Mouse (Mus musculus) adrenal gland, adult 10 weeks (tissue): ENCODE data around the gene Tbl3. TPM values are rescaled to one million over a fixed set of nuclear protein-coding genes. Genes with fewer than 3 reads are reported as not detected.

Experiments
- polyA plus RNA-seq: library from polyadenylated mRNA; stranded (reverse); fragments of 350-450 nt; fragmentation: Illumina TruSeq; extraction: RNeasy Lipid Tissue Mini Kit (QIAGEN cat#74804); gene quantifications from one replicate; pipeline ENCODE4 v1.2.3, GENCODE M21; 2014; ENCODE audit warnings: low read depth, low replicate concordance

Gene Tbl3
- polyA plus RNA-seq, result not detected

GRCm38 (mm10) chr17:24706982-24707800, at the start of gene Tbl3:
Gene Tbl3, minus strand, starts transcription at chr17:24707660.

GRCm38 (mm10) chr17:24752415-24753394, 45.2 kb upstream of the Tbl3 start, which contains the start of gene Hs3st6:
Gene Hs3st6, plus strand, starts transcription at chr17:24752988.

GRCm38 (mm10) chr17:24736330-24737051, 29.0 kb upstream of the Tbl3 start, which contains the start of gene Msrb1:
Gene Msrb1, plus strand, starts transcription at chr17:24736642.

GRCm38 (mm10) chr17:24727618-24728017, 20.2 kb upstream of the Tbl3 start, which contains the start of gene Rpl3l:
Gene Rpl3l, plus strand, starts transcription at chr17:24727820.

DNA sequence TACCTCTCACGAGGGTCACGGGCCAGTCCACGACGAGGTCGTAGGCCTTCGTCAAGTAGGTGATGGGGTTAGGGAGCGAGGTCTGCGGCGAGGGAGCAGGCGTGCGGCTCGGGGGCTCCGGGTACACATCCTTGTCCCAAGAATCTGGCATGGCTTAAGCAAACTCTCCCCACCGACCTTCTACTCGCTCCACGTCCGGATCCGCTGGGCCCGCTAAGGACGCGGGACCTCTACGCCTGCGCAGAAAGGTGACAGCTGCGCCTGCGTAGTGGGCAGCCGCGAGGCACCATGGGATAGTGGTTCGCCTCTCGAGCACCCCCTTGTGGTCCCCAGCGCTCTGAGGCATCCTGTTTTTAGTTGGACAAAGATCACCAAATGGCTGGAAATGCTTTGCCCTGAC, 16.7 kb upstream of the Tbl3 start, which contains the start of gene Ndufb10:
Gene Ndufb10, minus strand, starts transcription at position 295 of the 400 bp plus-strand sequence.

GRCm38 (mm10) chr17:24717943-24718342, 10.5 kb upstream of the Tbl3 start, which contains the start of the genes Rnf151 and Rps2:
Gene Rnf151, minus strand, starts transcription at chr17:24718063.
Gene Rps2, plus strand, starts transcription at chr17:24718116.

GRCm38 (mm10) chr17:24696011-24696697, 11.3 kb downstream of the Tbl3 start, which contains the start of the genes Gfer and Noxo1:
Gene Gfer, minus strand, starts transcription at chr17:24696156.
Gene Noxo1, plus strand, starts transcription at chr17:24696234.

GRCm38 (mm10) chr17:24689251-24690081, 18.0 kb downstream of the Tbl3 start, which contains the start of gene Syngr3:
Gene Syngr3, minus strand, starts transcription at chr17:24689955.

GRCm38 (mm10) chr17:24669545-24670245, 37.8 kb downstream of the Tbl3 start, which contains the start of gene Zfp598:
Gene Zfp598, plus strand, starts transcription at chr17:24669687.

GRCm38 (mm10) chr17:24658017-24658758, 49.3 kb downstream of the Tbl3 start, which contains the start of gene Npw:
Gene Npw, minus strand, starts transcription at chr17:24658457.

DNA sequence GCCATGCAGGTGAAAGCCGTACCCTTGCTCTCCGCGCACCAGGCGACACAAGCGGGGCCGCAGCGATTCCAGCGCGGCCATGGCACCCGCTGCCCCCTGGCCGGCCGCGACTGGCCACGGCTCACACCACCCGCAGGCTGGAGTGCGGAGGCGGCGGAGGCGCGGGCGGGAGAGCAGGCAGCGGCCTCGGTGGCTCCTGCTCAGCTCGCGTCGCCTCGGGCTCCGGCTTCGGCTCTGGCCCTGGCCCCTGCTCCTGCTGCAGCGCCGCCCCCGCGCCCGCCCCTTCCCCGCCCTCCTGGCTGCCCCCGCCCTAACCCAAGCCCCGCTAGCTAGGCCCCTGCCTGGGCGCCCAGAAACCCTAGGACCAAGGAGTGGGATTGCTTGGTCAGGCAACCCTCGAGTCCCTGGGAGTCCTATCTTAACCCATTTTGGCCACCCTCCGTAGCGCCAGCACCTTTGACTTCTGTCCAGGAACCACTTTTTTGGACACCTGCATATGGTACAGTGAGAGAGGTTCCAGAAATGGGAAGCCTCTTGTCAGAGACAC, 57.3 kb downstream of the Tbl3 start, which contains the start of gene Slc9a3r2:
Gene Slc9a3r2, minus strand, starts transcription at position 258 of the 547 bp plus-strand sequence.

Other genes with a start within 250 kb of the Tbl3 start
- 0.52 TPM for gene E4f1, start 237.3 kb downstream of the Tbl3 start, polyA plus RNA-seq
- gene Pgp, start 237.3 kb downstream of the Tbl3 start, polyA plus RNA-seq, result 79.8 TPM
- not detected for gene Bricd5, start 233.8 kb downstream of the Tbl3 start, polyA plus RNA-seq
- 5.9 TPM for gene Mlst8, start 228.6 kb downstream of the Tbl3 start, polyA plus RNA-seq
- 1.6 TPM for gene Caskin1, start 219.1 kb downstream of the Tbl3 start, polyA plus RNA-seq
- 8.4 TPM for gene Traf7, start 179.7 kb downstream of the Tbl3 start, polyA plus RNA-seq
- gene Rab26, start 173.4 kb downstream of the Tbl3 start, polyA plus RNA-seq, result not detected
- gene Pkd1, start 157.8 kb downstream of the Tbl3 start, polyA plus RNA-seq, result 10.1 TPM
- gene Tsc2, start 75.0 kb downstream of the Tbl3 start, polyA plus RNA-seq, result 16.9 TPM
- gene Nthl1, start 75.0 kb downstream of the Tbl3 start, polyA plus RNA-seq, result 0.47 TPM
- gene Slc9a3r2, start 57.3 kb downstream of the Tbl3 start, polyA plus RNA-seq, result 16.7 TPM
- not detected for gene Npw, start 49.2 kb downstream of the Tbl3 start, polyA plus RNA-seq
- gene Zfp598, start 38.0 kb downstream of the Tbl3 start, polyA plus RNA-seq, result 2.2 TPM
- gene Syngr3, start 17.7 kb downstream of the Tbl3 start, polyA plus RNA-seq, result 0.76 TPM
- 9.0 TPM for gene Gfer, start 11.5 kb downstream of the Tbl3 start, polyA plus RNA-seq
- 0.87 TPM for gene Noxo1, start 11.4 kb downstream of the Tbl3 start, polyA plus RNA-seq
- gene Rnf151, start 10.4 kb upstream of the Tbl3 start, polyA plus RNA-seq, result not detected
- gene Rps2, start 10.5 kb upstream of the Tbl3 start, polyA plus RNA-seq, result 403 TPM
- gene Ndufb10, start 16.8 kb upstream of the Tbl3 start, polyA plus RNA-seq, result 88.7 TPM
- 0.64 TPM for gene Rpl3l, start 20.2 kb upstream of the Tbl3 start, polyA plus RNA-seq
- gene Msrb1, start 29.0 kb upstream of the Tbl3 start, polyA plus RNA-seq, result 6.8 TPM
- gene Hs3st6, start 45.3 kb upstream of the Tbl3 start, polyA plus RNA-seq, result not detected
- 7.2 TPM for gene Meiob, start 96.6 kb upstream of the Tbl3 start, polyA plus RNA-seq
- gene Hagh, start 132.5 kb upstream of the Tbl3 start, polyA plus RNA-seq, result 14.6 TPM
- 80.9 TPM for gene Fahd1, start 142.7 kb upstream of the Tbl3 start, polyA plus RNA-seq
- not detected for gene Igfals, start 158.3 kb upstream of the Tbl3 start, polyA plus RNA-seq
- gene Nubp2, start 178.7 kb upstream of the Tbl3 start, polyA plus RNA-seq, result 5.1 TPM
- gene Spsb3, start 179.0 kb upstream of the Tbl3 start, polyA plus RNA-seq, result 0.47 TPM
- 3.1 TPM for gene Eme2, start 187.4 kb upstream of the Tbl3 start, polyA plus RNA-seq
- gene Mrps34, start 187.5 kb upstream of the Tbl3 start, polyA plus RNA-seq, result 2.6 TPM
- gene Nme3, start 188.8 kb upstream of the Tbl3 start, polyA plus RNA-seq, result 6.5 TPM
- 11.4 TPM for gene Mapk8ip3, start 229.3 kb upstream of the Tbl3 start, polyA plus RNA-seq